Mouse (Mus musculus): Measurements from ENCODE around the gene Slc5a6.
A peak's percentile ranks its signal among the peaks of the same experiment; 100 is the strongest.

Gene Slc5a6

GRCm38 (mm10) chr5:31001560-31001959 is 47.2 kb downstream of the Slc5a6 start:
- DNase-seq (ENCODE audit: low spot score in 2 of 2), result peak in 1 of 2 experiments; percentile 36

- no peak for DNase-seq (ENCODE audit: low spot score in 2 of 2)
Measured at GRCm38 (mm10) chr5:31000993-31001392, 47.7 kb downstream of the Slc5a6 start.

- no peak for DNase-seq (ENCODE audit: low spot score in 2 of 2)
Measured at GRCm38 (mm10) chr5:31000122-31000521, 48.6 kb downstream of the Slc5a6 start.

GRCm38 (mm10) chr5:30999324-30999723 is 49.4 kb downstream of the Slc5a6 start:
- DNase-seq (ENCODE audit: low spot score in 2 of 2), result no peak

GRCm38 (mm10) chr5:30998306-30998705 is 50.4 kb downstream of the Slc5a6 start:
- peak in 1 of 2 experiments; percentile 57 for DNase-seq (ENCODE audit: low spot score in 2 of 2)

GRCm38 (mm10) chr5:30994910-30995635 is 53.7 kb downstream of the Slc5a6 start:
- no peak for DNase-seq (ENCODE audit: low spot score in 2 of 2)

- no peak for DNase-seq (ENCODE audit: low spot score in 2 of 2)
Measured at GRCm38 (mm10) chr5:30994074-30994473, 54.6 kb downstream of the Slc5a6 start.

GRCm38 (mm10) chr5:30992980-30993676 is 55.6 kb downstream of the Slc5a6 start:
- DNase-seq (ENCODE audit: low spot score in 2 of 2), result no peak
